Mouse (Mus musculus): ENCODE measurements at regions not wholly inside any gene's neighbourhood (a gene's known extent, or its start where the extent isn't known, plus 50 kb on each side); places are given as distances from the start of the nearest gene placed in this dataset.

DNA sequence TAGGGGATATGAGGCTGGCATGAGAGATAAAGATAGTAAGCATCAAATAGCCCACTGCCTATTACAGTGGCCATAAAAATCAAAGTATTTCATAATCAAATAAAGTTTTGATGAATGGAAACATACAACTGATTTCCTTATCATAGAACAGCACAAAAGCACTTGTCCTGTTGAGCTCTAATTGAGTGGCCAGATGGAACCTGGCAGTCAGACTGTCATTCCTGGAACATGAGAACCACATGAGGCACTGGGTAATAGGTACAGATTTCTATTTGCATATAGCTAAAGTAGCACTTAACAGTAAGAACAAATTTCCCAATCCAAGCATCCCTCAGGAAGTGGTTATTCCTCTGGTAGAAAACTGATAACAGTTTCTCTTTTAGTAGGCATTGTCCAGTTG lies 732.3 kb downstream of the Hdgfl1 start:
- no peak for DNase-seq

DNA sequence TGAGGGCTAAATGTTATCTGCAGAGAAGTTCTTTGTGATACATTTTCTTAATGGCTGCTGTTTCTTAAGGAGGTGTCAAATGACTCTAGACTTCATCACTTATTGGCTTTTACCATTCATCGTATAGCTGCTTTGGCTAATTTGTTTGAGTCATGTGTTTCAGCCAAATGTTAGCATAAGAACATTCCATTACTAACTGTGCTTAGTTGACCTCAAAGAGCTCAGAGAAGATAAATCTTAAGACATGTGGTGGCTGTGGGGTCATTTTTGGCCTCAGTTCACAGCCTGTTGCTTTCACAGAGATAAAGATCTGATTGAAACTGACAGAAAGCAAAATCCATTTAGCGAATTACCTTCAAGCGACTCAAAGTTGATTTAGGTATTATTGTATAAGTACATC lies 743.6 kb downstream of the Hdgfl1 start:
- DNase-seq = no peak

GRCm38 (mm10) chr13:26024696-26025095 lies 745.3 kb downstream of the Hdgfl1 start:
- no peak for DNase-seq

DNA sequence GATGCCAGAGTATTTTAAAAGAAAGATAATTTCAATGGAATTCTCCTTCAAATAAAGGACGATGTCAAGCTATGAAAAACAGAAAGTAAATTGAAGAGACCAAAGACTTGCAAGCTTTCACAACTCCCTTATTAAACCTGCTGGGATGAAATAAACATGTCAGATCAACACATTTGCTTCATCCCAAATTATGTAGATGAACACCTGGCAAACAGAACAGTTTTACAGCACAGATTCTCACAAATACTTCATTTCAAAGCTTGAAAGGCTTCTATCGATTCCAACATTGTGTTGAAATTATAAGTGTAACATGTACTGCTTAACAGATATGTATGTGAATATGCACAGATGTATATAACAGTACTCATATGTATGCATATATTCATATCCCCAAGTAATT lies 749.5 kb downstream of the Hdgfl1 start:
- DNase-seq = no peak

GRCm38 (mm10) chr13:26009131-26009530 lies 738.8 kb upstream of the Nrsn1 start:
- DNase-seq = no peak

- DNase-seq = no peak
Measured at GRCm38 (mm10) chr13:26004768-26005560, 734.7 kb upstream of the Nrsn1 start.

DNA sequence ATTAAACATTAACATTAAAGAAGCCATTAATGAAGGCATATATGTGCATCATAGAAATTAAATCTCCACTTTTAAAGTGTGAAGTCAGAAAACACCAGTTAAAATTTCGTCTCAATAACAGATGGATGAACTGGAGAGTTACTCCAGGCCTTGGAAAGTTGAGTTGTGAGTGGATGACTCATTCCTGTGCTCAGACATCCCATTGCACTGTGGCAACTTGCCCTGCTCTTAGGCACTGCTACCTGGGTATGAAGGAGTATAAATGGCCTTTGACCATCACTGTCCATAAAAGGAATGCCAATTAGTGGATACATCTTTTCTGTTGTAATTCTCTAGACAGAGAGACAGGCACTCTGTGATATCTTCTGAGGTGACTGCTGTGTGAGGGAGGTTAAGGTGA lies 723.2 kb upstream of the Nrsn1 start:
- DNase-seq = no peak

- no peak for DNase-seq
Measured at GRCm38 (mm10) chr13:25989067-25989756, 718.9 kb upstream of the Nrsn1 start.

- no peak for DNase-seq
Measured at GRCm38 (mm10) chr13:25984535-25984934, 714.2 kb upstream of the Nrsn1 start.

GRCm38 (mm10) chr13:25983659-25984058 lies 713.4 kb upstream of the Nrsn1 start:
- no peak for DNase-seq

- no peak for DNase-seq
Measured at GRCm38 (mm10) chr13:25978648-25979047, 708.3 kb upstream of the Nrsn1 start.

DNA sequence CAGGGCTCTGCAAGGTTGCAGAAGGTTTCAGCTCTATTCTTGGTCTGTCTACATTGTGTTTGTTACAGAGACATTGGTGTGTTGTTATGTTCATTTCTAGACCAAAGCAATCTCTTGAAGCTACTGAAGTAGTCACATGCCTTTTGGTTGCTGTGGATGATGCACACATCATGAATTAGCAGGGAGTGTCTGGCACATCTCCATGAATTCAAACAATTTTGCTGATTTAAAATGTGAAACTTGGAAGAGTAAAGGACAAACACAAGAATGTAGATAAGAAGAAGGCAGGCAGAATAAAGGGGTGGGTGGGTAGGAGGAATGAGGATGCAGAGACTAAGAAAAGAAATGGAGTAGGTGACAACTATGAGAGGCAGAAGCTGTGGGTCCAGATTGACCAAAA lies 688.3 kb upstream of the Nrsn1 start:
- DNase-seq = no peak

DNA sequence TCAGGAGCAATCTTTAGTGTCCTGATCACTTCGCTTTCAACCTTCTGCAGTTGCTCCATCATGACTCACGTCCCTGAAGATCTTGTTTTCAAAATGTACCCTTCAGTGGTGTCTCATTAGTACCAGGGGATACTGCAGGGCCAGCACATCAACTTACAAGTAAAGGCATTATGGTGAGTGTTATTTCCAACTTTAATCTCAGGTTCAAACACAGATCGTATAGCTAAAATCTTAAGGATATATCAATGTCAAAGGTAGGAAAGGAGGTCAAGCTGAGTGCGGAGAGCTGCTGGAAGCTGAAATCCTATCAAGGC lies 687.8 kb upstream of the Nrsn1 start:
- DNase-seq = no peak

DNA sequence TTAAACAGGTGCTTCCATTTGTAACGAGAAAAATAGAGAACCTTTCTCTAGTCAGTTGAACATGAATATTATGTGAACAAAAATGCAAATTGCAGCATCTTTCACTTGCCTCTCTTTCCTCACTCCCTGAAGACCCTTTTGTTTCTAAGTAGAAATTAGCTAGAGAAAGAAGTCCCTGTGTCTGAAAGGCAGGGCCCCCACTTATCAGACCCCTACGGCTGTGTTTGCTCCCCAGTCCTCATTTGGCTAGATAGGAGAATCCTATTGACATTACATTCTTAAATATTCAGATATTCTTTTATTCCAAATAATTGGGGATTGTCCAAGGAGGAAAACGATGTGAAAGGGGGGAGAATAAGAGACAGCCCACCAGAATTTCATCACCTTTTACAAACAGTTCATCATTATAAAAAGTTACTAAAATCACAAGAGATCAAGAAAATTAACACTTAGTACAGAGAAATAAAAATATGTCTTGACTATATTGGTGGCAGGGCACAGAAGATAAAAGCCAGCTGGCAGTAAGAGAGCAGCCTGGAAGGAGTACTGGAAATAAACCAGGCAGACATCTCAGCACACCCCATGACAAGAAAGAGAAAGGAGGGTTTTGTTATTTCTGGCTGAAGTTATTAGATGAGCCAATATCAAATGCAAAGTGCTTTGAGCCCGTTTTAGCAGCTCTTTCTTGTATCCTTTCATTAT lies 687.3 kb upstream of the Nrsn1 start:
- no peak for DNase-seq

- no peak for DNase-seq
Measured at GRCm38 (mm10) chr13:25937631-25938030, 667.3 kb upstream of the Nrsn1 start.

GRCm38 (mm10) chr13:25933783-25934182 lies 663.5 kb upstream of the Nrsn1 start:
- DNase-seq = no peak

- no peak for DNase-seq
Measured at GRCm38 (mm10) chr13:25933246-25933645, 662.9 kb upstream of the Nrsn1 start.

DNA sequence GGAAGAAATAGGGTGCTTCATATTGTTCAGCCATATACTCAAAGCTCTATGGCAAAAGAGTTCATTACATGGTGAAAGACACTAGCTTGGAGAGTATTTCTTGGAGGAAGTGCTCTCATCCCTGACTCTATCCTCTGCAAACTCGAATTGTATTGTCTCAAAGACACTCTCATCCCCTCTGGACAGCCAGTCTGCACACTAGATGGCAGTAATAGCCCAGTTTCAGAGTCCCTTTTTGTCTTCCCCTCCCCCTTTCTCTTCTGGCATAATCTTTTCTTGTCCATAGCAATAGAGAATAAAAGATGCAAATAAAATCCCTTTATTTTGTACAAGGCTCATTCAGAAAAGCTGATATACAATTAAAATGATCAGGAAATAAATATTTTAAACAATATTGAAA lies 662.5 kb upstream of the Nrsn1 start:
- DNase-seq = peak; percentile 77

DNA sequence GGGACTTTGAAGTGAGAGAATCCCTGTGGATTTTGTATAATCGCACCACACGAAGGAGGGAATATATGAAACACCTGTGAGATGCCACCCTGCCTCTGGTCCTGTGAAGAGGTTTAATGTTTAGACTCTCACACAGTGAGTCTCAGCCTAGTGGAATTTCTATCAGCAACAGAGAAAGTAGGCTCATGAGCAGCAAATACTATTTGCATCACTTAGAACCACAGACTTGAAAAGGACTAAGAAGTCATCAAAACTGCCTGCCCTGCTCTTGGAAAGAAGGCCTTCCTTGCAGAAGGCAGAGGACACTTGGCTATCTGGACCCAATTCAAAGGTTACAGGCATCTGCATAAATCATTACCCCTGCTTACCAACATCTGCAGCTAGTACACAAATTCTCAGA lies 662.1 kb upstream of the Nrsn1 start:
- no peak for DNase-seq

DNA sequence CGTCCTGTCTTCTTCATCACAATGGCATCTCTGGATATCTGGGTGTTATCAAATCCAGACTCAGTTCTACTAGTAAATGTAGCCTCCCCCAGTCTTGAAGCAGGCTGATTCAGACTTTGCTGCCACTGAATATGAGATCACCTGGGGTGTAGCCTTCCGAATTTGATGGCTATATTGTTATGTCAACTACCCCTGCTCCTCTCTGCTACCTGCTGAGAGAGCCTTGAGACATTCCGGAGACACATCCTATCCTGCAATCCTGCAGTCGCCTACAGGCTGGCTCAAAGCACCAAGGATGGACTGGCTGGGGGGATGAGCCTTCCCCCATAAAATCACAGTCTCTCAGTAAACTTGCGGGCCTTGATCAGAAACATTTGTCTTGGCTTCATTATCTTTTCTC lies 655.4 kb upstream of the Nrsn1 start:
- no peak for DNase-seq

DNA sequence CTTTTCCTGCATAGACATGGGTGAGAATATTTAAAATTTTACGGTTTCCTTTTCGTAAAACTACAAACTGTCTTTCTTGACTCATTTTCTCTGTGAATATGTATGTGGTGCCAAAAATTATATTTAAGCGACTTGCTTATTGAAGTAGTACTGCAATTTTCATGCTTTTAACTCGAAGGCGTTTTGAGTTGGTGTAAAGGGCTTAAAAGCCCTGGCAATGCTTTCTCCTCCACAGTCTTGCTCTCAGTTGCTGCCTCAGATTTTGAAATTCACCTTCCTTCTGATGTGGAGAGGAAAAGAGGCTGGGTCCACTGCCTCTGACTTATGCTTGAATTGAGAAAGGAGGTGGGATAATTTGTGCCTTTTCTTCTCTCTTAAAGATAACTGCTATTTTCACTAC lies 629.6 kb upstream of the Nrsn1 start:
- no peak for DNase-seq

- DNase-seq = no peak
Measured at GRCm38 (mm10) chr13:25893150-25893549, 622.8 kb upstream of the Nrsn1 start.

GRCm38 (mm10) chr13:25882818-25883217 lies 612.5 kb upstream of the Nrsn1 start:
- peak; percentile 49 for DNase-seq

- no peak for DNase-seq
Measured at GRCm38 (mm10) chr13:25868923-25869322, 598.6 kb upstream of the Nrsn1 start.

All from heart, postnatal 4 days (tissue).